Mouse (Mus musculus): ENCODE measurements at regions not wholly inside any gene's neighbourhood (a gene's known extent, or its start where the extent isn't known, plus 50 kb on each side); places are given as distances from the start of the nearest gene placed in this dataset.

- TF ChIP-seq CTCF (IDR thresholded peaks at IDR 0.05; ENCODE audit: extremely low read depth, insufficient read depth, low read length), result no peak
- TF ChIP-seq POLR2A (IDR thresholded peaks at IDR 0.05; ENCODE audit: extremely low read depth, insufficient read depth, low read length), result no peak
Measured at GRCm38 (mm10) chr13:60256997-60257396, 79.8 kb upstream of the Gas1 start.
